Mouse (Mus musculus) neutrophil, adult 83 days (primary cell): ENCODE results near the gene Pdap1. TPM values are rescaled to one million over a fixed set of nuclear protein-coding genes. Genes with fewer than 3 reads are reported as not detected.

Source experiments
- total RNA-seq, 2 experiments: library from RNA; stranded (reverse); gene quantifications; one replicate each; pipeline ENCODE4 v1.2.4; 2023

The Pdap1 gene
- 10 to 100 TPM; 34.0 to 39.6 TPM for total RNA-seq

GRCm38 (mm10) chr5:145139571-145140519, at the start of gene Pdap1, which contains the start of gene Bud31:
Pdap1 (minus strand) TSS chr5:145140238.
Bud31 (plus strand) TSS chr5:145140362.

GRCm38 (mm10) chr5:145166536-145167305, 26.7 kb upstream of the Pdap1 start, which contains the start of the genes Ptcd1 and Cpsf4:
Ptcd1 (minus strand) TSS chr5:145167108.
Cpsf4 (plus strand) TSS chr5:145167213.

GRCm38 (mm10) chr5:145114071-145114605, 25.9 kb downstream of the Pdap1 start, which contains the start of gene Arpc1b:
Arpc1b (plus strand) TSS chr5:145114215.

GRCm38 (mm10) chr5:145083632-145084451, 56.2 kb downstream of the Pdap1 start, which contains the start of the genes Arpc1a and Kpna7:
Arpc1a (plus strand) TSS chr5:145083830.
Kpna7 (minus strand) TSS chr5:145084030.

Other genes with a start within 250 kb of the Pdap1 start
- 10 to 100 TPM; 12.4 to 13.2 TPM for gene Smurf1, start 174.4 kb downstream of the Pdap1 start, total RNA-seq
- gene Gm4871, start 107.5 kb downstream of the Pdap1 start, total RNA-seq = not detected
- gene 1700018F24Rik, start 97.2 kb downstream of the Pdap1 start, total RNA-seq = not detected
- 10 to 100 TPM; 79.1 to 86.9 TPM for gene Arpc1a, start 56.4 kb downstream of the Pdap1 start, total RNA-seq
- gene Kpna7, start 56.2 kb downstream of the Pdap1 start, total RNA-seq = not detected
- 1,000 to 10,000 TPM in 1 of 2 experiments, 100 to 1,000 TPM in 1; 966 to 1,061 TPM for gene Arpc1b, start 26.0 kb downstream of the Pdap1 start, total RNA-seq
- gene Bud31, start 124 bp upstream of the Pdap1 start, total RNA-seq = 100 to 1,000 TPM; 123 to 126 TPM
- gene Ptcd1, start 26.9 kb upstream of the Pdap1 start, total RNA-seq = 10 to 100 TPM; 13.8 to 15.7 TPM
- 10 to 100 TPM; 29.3 to 29.5 TPM for gene Cpsf4, start 27.0 kb upstream of the Pdap1 start, total RNA-seq
- 100 to 1,000 TPM; 112 TPM for gene Atp5j2, start 51.8 kb upstream of the Pdap1 start, total RNA-seq
- 10 to 100 TPM; 12.5 to 14.7 TPM for gene Zkscan14, start 61.6 kb upstream of the Pdap1 start, total RNA-seq
- gene Zkscan5, start 64.3 kb upstream of the Pdap1 start, total RNA-seq = 1 to 10 TPM; 4.0 to 4.1 TPM
- gene Zfp655, start 91.5 kb upstream of the Pdap1 start, total RNA-seq = 10 to 100 TPM; 46.1 to 56.4 TPM
- gene Zscan25, start 140.3 kb upstream of the Pdap1 start, total RNA-seq = 1 to 10 TPM; 7.8 to 8.1 TPM
- gene Cyp3a57, start 205.0 kb upstream of the Pdap1 start, total RNA-seq = not detected